Mouse (Mus musculus): ENCODE data around the gene Insm1. TPM values are rescaled to one million over a fixed set of nuclear protein-coding genes. Genes with fewer than 3 reads are reported as not detected.
A peak's percentile ranks its signal among the peaks of the same experiment; 100 is the strongest.

The Insm1 gene
- total and polyA plus RNA-seq, 2 experiments from 2014 or later: 4.6 to 30.8 TPM

GRCm38 (mm10) chr2:146224141-146224540, 2.4 kb downstream of the Insm1 start:
- no peak for ATAC-seq
- H3K9ac ChIP-seq: peak overlapping the region; percentile 84
- DNase-seq: peak; percentile 43

GRCm38 (mm10) chr2:146225818-146226217, 4.1 kb downstream of the Insm1 start:
- no peaks in the 10 kb centered on the region for H3K36me3 ChIP-seq (ENCODE audit: insufficient read depth)
- no peak for TF ChIP-seq CTCF (IDR thresholded peaks at IDR 0.05; ENCODE audit: low read depth)
- 11% methylated on average over 6 of the region's 6 CpGs for WGBS
- H3K4me2 ChIP-seq (ENCODE audit: low read depth): peak overlapping the region; percentile 93
- H3K27me3 ChIP-seq (ENCODE audit: insufficient read depth, low read length): no peaks in the 10 kb centered on the region
- H3K9me3 ChIP-seq (ENCODE audit: low read length): no peaks in the 10 kb centered on the region
- H3K4me3 ChIP-seq (ENCODE audit: low read depth, low read length): peak overlapping the region; percentile 80
- no peak for DNase-seq
- H3K9ac ChIP-seq: no peak overlapping the region
- H3K27ac ChIP-seq (ENCODE audit: low read depth, low read length): no peak overlapping the region
- no peaks in the 10 kb centered on the region for H3K4me1 ChIP-seq (ENCODE audit: insufficient read depth)
- no peak for ATAC-seq

More at GRCm38 (mm10) chr2:146224141-146224540, 2.4 kb downstream of the Insm1 start:
- Histone ChIP-seq H3K4me3 (ENCODE audit: low read depth, low read length) (peak overlapping the region; percentile 80), H3K4me1 (ENCODE audit: insufficient read depth) (no peaks in the 10 kb centered on the region), H3K27ac (ENCODE audit: low read depth, low read length) (peak overlapping the region; percentile 94), H3K4me2 (ENCODE audit: low read depth) (peak overlapping the region; percentile 93), H3K36me3 (ENCODE audit: insufficient read depth) (no peaks in the 10 kb centered on the region), H3K27me3 (ENCODE audit: insufficient read depth, low read length) (no peaks in the 10 kb centered on the region), H3K9me3 (ENCODE audit: low read length) (no peaks in the 10 kb centered on the region)
- WGBS: 7% methylated on average over 7 of the region's 7 CpGs
- no peak for TF ChIP-seq CTCF (IDR thresholded peaks at IDR 0.05; ENCODE audit: low read depth)

- no peak for TF ChIP-seq CTCF (IDR thresholded peaks at IDR 0.05; ENCODE audit: low read depth)
- Histone ChIP-seq H3K9me3 (ENCODE audit: low read length) (no peaks in the 10 kb centered on the region), H3K9ac (no peak overlapping the region), H3K4me3 (ENCODE audit: low read depth, low read length) (no peak overlapping the region), H3K36me3 (ENCODE audit: insufficient read depth) (no peaks in the 10 kb centered on the region), H3K27ac (ENCODE audit: low read depth, low read length) (no peak overlapping the region), H3K27me3 (ENCODE audit: insufficient read depth, low read length) (no peaks in the 10 kb centered on the region), H3K4me1 (ENCODE audit: insufficient read depth) (no peaks in the 10 kb centered on the region), H3K4me2 (ENCODE audit: low read depth) (peak overlapping the region; percentile 93)
- WGBS: 13% methylated on average over 9 of the region's 9 CpGs
- ATAC-seq (no peak), DNase-seq (peak; percentile 31)
These were observed 4.8 kb downstream of the Insm1 start for GRCm38 (mm10) chr2:146226484-146226883.

GRCm38 (mm10) chr2:146227646-146228045, 5.9 kb downstream of the Insm1 start:
- H3K4me3 ChIP-seq (ENCODE audit: low read depth, low read length): no peak overlapping the region
- H3K36me3 ChIP-seq (ENCODE audit: insufficient read depth): no peaks in the 10 kb centered on the region
- no peak for ATAC-seq
- WGBS: 52% methylated on average over 3 of the region's 3 CpGs
- no peaks in the 10 kb centered on the region for H3K9me3 ChIP-seq (ENCODE audit: low read length)
- H3K27me3 ChIP-seq (ENCODE audit: insufficient read depth, low read length): no peaks in the 10 kb centered on the region
- TF ChIP-seq CTCF (IDR thresholded peaks at IDR 0.05; ENCODE audit: low read depth): peak; percentile 35; the same call in 1 of the 2 replicates
- no peak overlapping the region for H3K4me2 ChIP-seq (ENCODE audit: low read depth)
- no peaks in the 10 kb centered on the region for H3K4me1 ChIP-seq (ENCODE audit: insufficient read depth)
- peak; percentile 7 for DNase-seq
- no peak overlapping the region for H3K27ac ChIP-seq (ENCODE audit: low read depth, low read length)
- H3K9ac ChIP-seq: no peak overlapping the region

GRCm38 (mm10) chr2:146228435-146228834, 6.7 kb downstream of the Insm1 start:
- Histone ChIP-seq H3K4me2 (ENCODE audit: low read depth) (no peak overlapping the region), H3K36me3 (ENCODE audit: insufficient read depth) (no peaks in the 10 kb centered on the region), H3K27me3 (ENCODE audit: insufficient read depth, low read length) (no peaks in the 10 kb centered on the region), H3K4me1 (ENCODE audit: insufficient read depth) (no peaks in the 10 kb centered on the region), H3K9ac (no peak overlapping the region), H3K4me3 (ENCODE audit: low read depth, low read length) (no peak overlapping the region), H3K27ac (ENCODE audit: low read depth, low read length) (no peak overlapping the region), H3K9me3 (ENCODE audit: low read length) (no peaks in the 10 kb centered on the region)
- DNase-seq (no peak), ATAC-seq (no peak)
- 48% methylated on average over 2 of the region's 2 CpGs for WGBS
- no peak for TF ChIP-seq CTCF (IDR thresholded peaks at IDR 0.05; ENCODE audit: low read depth)

- no peak overlapping the region for H3K4me3 ChIP-seq (ENCODE audit: low read depth, low read length)
- ATAC-seq: no peak
- no peaks in the 10 kb centered on the region for H3K36me3 ChIP-seq (ENCODE audit: insufficient read depth)
- no peak overlapping the region for H3K4me2 ChIP-seq (ENCODE audit: low read depth)
- H3K4me1 ChIP-seq (ENCODE audit: insufficient read depth): no peaks in the 10 kb centered on the region
- no peaks in the 10 kb centered on the region for H3K27me3 ChIP-seq (ENCODE audit: insufficient read depth, low read length)
- H3K27ac ChIP-seq (ENCODE audit: low read depth, low read length): no peak overlapping the region
- 85% methylated on average over 2 of the region's 2 CpGs for WGBS
- H3K9ac ChIP-seq: no peak overlapping the region
- no peaks in the 10 kb centered on the region for H3K9me3 ChIP-seq (ENCODE audit: low read length)
- no peak for DNase-seq
- TF ChIP-seq CTCF (IDR thresholded peaks at IDR 0.05; ENCODE audit: low read depth): no peak
These were observed 9.8 kb downstream of the Insm1 start for GRCm38 (mm10) chr2:146231485-146231884.

- TF ChIP-seq CTCF (IDR thresholded peaks at IDR 0.05; ENCODE audit: low read depth): no peak
- 92% methylated on average over 4 of the region's 4 CpGs for WGBS
These were observed 17.6 kb downstream of the Insm1 start for GRCm38 (mm10) chr2:146239196-146239747.

More at GRCm38 (mm10) chr2:146239196-146239747, 17.6 kb downstream of the Insm1 start:
- Histone ChIP-seq H3K9ac (no peak overlapping the region), H3K36me3 (ENCODE audit: insufficient read depth) (peaks cover 7% of the 10 kb centered on the region; the same call in 1 of the 2 replicates), H3K4me1 (ENCODE audit: insufficient read depth) (no peaks in the 10 kb centered on the region), H3K4me3 (ENCODE audit: low read depth, low read length) (no peak overlapping the region), H3K9me3 (ENCODE audit: low read length) (no peaks in the 10 kb centered on the region), H3K4me2 (ENCODE audit: low read depth) (no peak overlapping the region), H3K27me3 (ENCODE audit: insufficient read depth, low read length) (no peaks in the 10 kb centered on the region), H3K27ac (ENCODE audit: low read depth, low read length) (no peak overlapping the region)
- ATAC-seq (no peak), DNase-seq (no peak)
